Mouse (Mus musculus) ovary, postnatal 36 days (tissue): ENCODE measurements around the gene Itgb5.

Experiments used
- DNase-seq: peaks from one replicate; pipeline ENCODE4 v3.0.0; 2022; ENCODE audit warnings: low spot score, mixed read lengths

Itgb5 gene

GRCm38 (mm10) chr16:33914997-33915396 is 85.5 kb downstream of the Itgb5 start:
- no peak for DNase-seq

- DNase-seq = peak; percentile 86
Measured at GRCm38 (mm10) chr16:33916473-33917251, 87.2 kb downstream of the Itgb5 start.

GRCm38 (mm10) chr16:33917390-33917789 is 87.9 kb downstream of the Itgb5 start:
- DNase-seq = no peak

- DNase-seq = no peak
Measured at GRCm38 (mm10) chr16:33917926-33918325, 88.5 kb downstream of the Itgb5 start.

- DNase-seq = no peak
Measured at GRCm38 (mm10) chr16:33921514-33921913, 92.0 kb downstream of the Itgb5 start.

- DNase-seq = no peak
Measured at GRCm38 (mm10) chr16:33922111-33923000, 92.9 kb downstream of the Itgb5 start.

- DNase-seq = no peak
Measured at GRCm38 (mm10) chr16:33923001-33923316, 93.5 kb downstream of the Itgb5 start.

GRCm38 (mm10) chr16:33923758-33924157 is 94.3 kb downstream of the Itgb5 start:
- no peak for DNase-seq

GRCm38 (mm10) chr16:33927263-33927824 is 97.9 kb downstream of the Itgb5 start:
- no peak for DNase-seq

GRCm38 (mm10) chr16:33928788-33929462 is 99.5 kb downstream of the Itgb5 start:
- DNase-seq = peak; percentile 52

GRCm38 (mm10) chr16:33930785-33931184 is 101.3 kb downstream of the Itgb5 start:
- no peak for DNase-seq

GRCm38 (mm10) chr16:33931682-33932081 is 102.2 kb downstream of the Itgb5 start:
- no peak for DNase-seq

- no peak for DNase-seq
Measured at GRCm38 (mm10) chr16:33932126-33932525, 102.7 kb downstream of the Itgb5 start.

- DNase-seq = no peak
Measured at GRCm38 (mm10) chr16:33933411-33933810, 103.9 kb downstream of the Itgb5 start.

- no peak for DNase-seq
Measured at GRCm38 (mm10) chr16:33934701-33935406, 105.4 kb downstream of the Itgb5 start.

- DNase-seq = no peak
Measured at GRCm38 (mm10) chr16:33935407-33935785, 105.9 kb downstream of the Itgb5 start.

GRCm38 (mm10) chr16:33936885-33937284 is 107.4 kb downstream of the Itgb5 start:
- DNase-seq = no peak

- DNase-seq = peak; percentile 51
Measured at GRCm38 (mm10) chr16:33937567-33937966, 108.1 kb downstream of the Itgb5 start.

- DNase-seq = no peak
Measured at GRCm38 (mm10) chr16:33938311-33939132, 109.1 kb downstream of the Itgb5 start.

GRCm38 (mm10) chr16:33939133-33939531 is 109.7 kb downstream of the Itgb5 start:
- DNase-seq = no peak

- DNase-seq = no peak
Measured at GRCm38 (mm10) chr16:33939636-33940035, 110.2 kb downstream of the Itgb5 start.
